Mouse (Mus musculus) stomach, postnatal 0 days (tissue): ENCODE results near the gene Oaz1. TPM values are rescaled to one million over a fixed set of nuclear protein-coding genes. Genes with fewer than 3 reads are reported as not detected.

Source experiments
- ATAC-seq: fragments of 200-750 bp; cut with Nextera tagmentation; 2 replicates; pipeline ENCODE4 v1.8.0; 2017; ENCODE audit not compliant: low FRiP score, low TSS enrichment
- DNase-seq: peaks from one replicate; pipeline ENCODE4 v3.0.0-alpha.2; 2016; ENCODE audit warnings: low spot score
- H3K27ac ChIP-seq: fragments of 300-500 bp; sonication (generic); replicated peaks from 2 replicates; pipeline ENCODE4 v1.5.1; 2014; ENCODE audit warnings: mild to moderate bottlenecking, control low read depth
- H3K27me3 ChIP-seq: fragments of 300-500 bp; sonication (generic); 2 replicates; pipeline ENCODE4 v1.6.1; 2014; ENCODE audit warnings: low read length; ENCODE audit not compliant: control insufficient read depth, insufficient read depth
- H3K36me3 ChIP-seq: fragments of 300-500 bp; sonication (generic); 2 replicates; pipeline ENCODE4 v1.6.1; 2014; ENCODE audit warnings: low read length, mixed read lengths; ENCODE audit not compliant: control insufficient read depth, insufficient read depth
- H3K4me1 ChIP-seq: fragments of 300-500 bp; sonication (generic); replicated peaks from 2 replicates; pipeline ENCODE4 v1.6.1; 2014; ENCODE audit warnings: antibody characterized with exemption; ENCODE audit not compliant: control insufficient read depth, insufficient read depth
- H3K4me2 ChIP-seq: fragments of 300-500 bp; sonication (generic); replicated peaks from 2 replicates; pipeline ENCODE4 v1.6.1; 2014; ENCODE audit warnings: low read depth, mild to moderate bottlenecking, control low read depth, moderate library complexity
- H3K4me3 ChIP-seq: fragments of 300-500 bp; sonication (generic); 2 replicates; pipeline ENCODE4 v1.5.1; 2014; ENCODE audit warnings: low read depth, low read length, control low read depth
- H3K9ac ChIP-seq: fragments of 300-500 bp; sonication (generic); 2 replicates; pipeline ENCODE4 v1.6.1; 2014; ENCODE audit warnings: mild to moderate bottlenecking, low read length, control low read depth, mixed read lengths
- H3K9me3 ChIP-seq: fragments of 300-500 bp; sonication (generic); 2 replicates; pipeline ENCODE4 v1.6.1; 2016; ENCODE audit warnings: low read length; ENCODE audit not compliant: control insufficient read depth
- CTCF ChIP-seq: IDR thresholded peaks from 2 replicates; pipeline ENCODE4 v1.5.1; 2016; ENCODE audit warnings: antibody characterized with exemption, low read depth, mild to moderate bottlenecking, moderate library complexity
- EP300 ChIP-seq: optimal IDR thresholded peaks from 2 replicates; pipeline ENCODE3; 2016; ENCODE audit warnings: antibody characterized with exemption
- WGBS: fragments of 180-500 bp; shearing (Covaris S2); extraction: QIAGEN DNeasy Blood & Tissue Kit; methylation state at CpG from one replicate; pipeline ENCODE4 v1.1.7; 2014; 5-methylcytosine and 5-hydroxymethylcytosine counted together
- polyA plus RNA-seq: library from polyadenylated mRNA; unstranded; fragments of >200 nt; fragmentation: Nextera tagmentation; extraction: Ambion mirVana; gene quantifications from 2 replicates; pipeline ENCODE4 v1.2.1, GENCODE M21; 2015

Gene Oaz1
- polyA plus RNA-seq, 1 experiment from 2014 or later = 1,070 TPM

DNA sequence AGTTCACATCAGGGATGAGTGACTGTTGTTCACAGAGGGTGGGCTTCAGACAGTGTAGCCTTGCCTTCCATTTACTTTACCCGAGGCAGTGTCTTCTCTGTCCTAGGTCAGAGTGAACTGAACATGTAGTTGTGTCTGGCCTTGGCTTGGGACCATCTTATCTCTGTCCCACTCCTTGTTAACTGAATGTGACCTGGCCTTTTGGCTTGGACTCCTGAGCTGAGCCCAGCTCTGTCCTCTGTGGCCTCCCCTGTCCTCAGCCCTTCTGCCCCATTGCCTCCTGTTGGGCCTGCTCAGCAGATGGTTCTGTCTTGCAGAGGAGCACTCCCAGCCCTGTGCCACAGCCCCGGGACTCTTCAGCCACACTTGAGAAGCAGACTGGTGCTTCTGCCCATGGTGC lies 38.9 kb upstream of the Oaz1 start:
- ATAC-seq (no peak), DNase-seq (no peak)
- Histone ChIP-seq H3K4me1 (no peaks in the 10 kb centered on the region), H3K4me3 (no peak overlapping the region), H3K36me3 (peaks cover 75% of the 10 kb centered on the region), H3K4me2 (no peak overlapping the region), H3K27me3 (no peaks in the 10 kb centered on the region), H3K9me3 (no peaks in the 10 kb centered on the region), H3K27ac (no peak overlapping the region), H3K9ac (no peak overlapping the region)
- TF ChIP-seq EP300 (no peak), CTCF (no peak)
- 88% methylated on average over 2 of the region's 2 CpGs for WGBS

GRCm38 (mm10) chr10:80790761-80791404 lies 35.6 kb upstream of the Oaz1 start:
- Histone ChIP-seq H3K9me3 (no peaks in the 10 kb centered on the region), H3K36me3 (peaks cover 61% of the 10 kb centered on the region), H3K4me2 (no peak overlapping the region), H3K27ac (no peak overlapping the region), H3K27me3 (no peaks in the 10 kb centered on the region), H3K9ac (no peak overlapping the region), H3K4me3 (no peak overlapping the region), H3K4me1 (no peaks in the 10 kb centered on the region)
- ATAC-seq (no peak), DNase-seq (no peak)
- WGBS = 90% methylated on average over 19 of the region's 19 CpGs
- TF ChIP-seq EP300 (no peak), CTCF (no peak)

DNA sequence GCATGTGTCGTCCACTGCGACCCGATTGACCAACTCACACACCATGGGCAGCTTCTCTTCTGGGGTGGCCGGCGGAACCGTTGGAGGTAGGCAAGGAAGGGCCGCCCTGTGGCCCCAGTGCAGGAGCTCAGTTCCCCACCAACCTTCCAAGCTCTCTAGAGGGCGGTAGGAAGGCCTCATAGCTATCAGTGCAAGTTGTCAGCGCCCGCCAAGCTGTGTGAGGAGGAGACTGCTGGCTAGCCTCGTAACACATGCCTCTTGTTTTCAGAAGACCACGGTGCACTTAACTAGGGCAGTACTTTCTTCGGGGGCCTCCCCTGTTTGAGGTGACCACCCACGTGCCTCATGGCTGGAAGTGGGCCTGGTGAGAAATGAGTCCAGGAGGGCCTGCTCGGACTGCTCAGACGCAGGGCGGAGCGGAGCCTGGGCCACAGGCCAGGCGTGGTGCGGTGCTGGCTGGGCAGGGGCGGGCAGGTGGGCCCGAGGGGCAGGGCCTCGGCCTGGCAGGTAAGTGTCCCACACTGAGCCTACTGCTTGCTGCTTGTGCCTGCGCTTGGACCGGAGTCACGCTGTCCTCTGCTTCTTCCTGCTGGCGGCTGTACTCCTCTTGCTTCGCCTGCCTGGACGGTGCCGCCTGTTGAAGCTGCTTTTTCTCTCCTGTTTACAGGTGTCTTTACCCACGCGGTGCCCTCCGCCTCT lies 34.8 kb upstream of the Oaz1 start:
- 71% methylated on average over 30 of the region's 33 CpGs for WGBS
- no peak overlapping the region for H3K9ac ChIP-seq
- DNase-seq = no peak

GRCm38 (mm10) chr10:80792175-80793032 lies 34.1 kb upstream of the Oaz1 start:
- no peak overlapping the region for H3K27ac ChIP-seq
- peaks cover 53% of the 10 kb centered on the region for H3K36me3 ChIP-seq
- no peak overlapping the region for H3K9ac ChIP-seq
- ATAC-seq (no peak), DNase-seq (no peak)
- no peak overlapping the region for H3K4me3 ChIP-seq
- peaks cover 4% of the 10 kb centered on the region for H3K4me1 ChIP-seq
- H3K4me2 ChIP-seq = no peak overlapping the region
- H3K9me3 ChIP-seq = no peaks in the 10 kb centered on the region
- WGBS = 62% methylated on average over 38 of the region's 41 CpGs
- no peaks in the 10 kb centered on the region for H3K27me3 ChIP-seq
- TF ChIP-seq CTCF (no peak), EP300 (no peak)

More for the DNA sequence above, 34.8 kb upstream of the Oaz1 start:
- Histone ChIP-seq H3K36me3 (peaks cover 58% of the 10 kb centered on the region), H3K27ac (no peak overlapping the region), H3K27me3 (no peaks in the 10 kb centered on the region), H3K4me3 (no peak overlapping the region), H3K4me2 (no peak overlapping the region), H3K9me3 (no peaks in the 10 kb centered on the region), H3K4me1 (no peaks in the 10 kb centered on the region; the same call in 1 of the 2 replicates)
- TF ChIP-seq EP300 = no peak
- TF ChIP-seq CTCF = no peak
- no peak for ATAC-seq

DNA sequence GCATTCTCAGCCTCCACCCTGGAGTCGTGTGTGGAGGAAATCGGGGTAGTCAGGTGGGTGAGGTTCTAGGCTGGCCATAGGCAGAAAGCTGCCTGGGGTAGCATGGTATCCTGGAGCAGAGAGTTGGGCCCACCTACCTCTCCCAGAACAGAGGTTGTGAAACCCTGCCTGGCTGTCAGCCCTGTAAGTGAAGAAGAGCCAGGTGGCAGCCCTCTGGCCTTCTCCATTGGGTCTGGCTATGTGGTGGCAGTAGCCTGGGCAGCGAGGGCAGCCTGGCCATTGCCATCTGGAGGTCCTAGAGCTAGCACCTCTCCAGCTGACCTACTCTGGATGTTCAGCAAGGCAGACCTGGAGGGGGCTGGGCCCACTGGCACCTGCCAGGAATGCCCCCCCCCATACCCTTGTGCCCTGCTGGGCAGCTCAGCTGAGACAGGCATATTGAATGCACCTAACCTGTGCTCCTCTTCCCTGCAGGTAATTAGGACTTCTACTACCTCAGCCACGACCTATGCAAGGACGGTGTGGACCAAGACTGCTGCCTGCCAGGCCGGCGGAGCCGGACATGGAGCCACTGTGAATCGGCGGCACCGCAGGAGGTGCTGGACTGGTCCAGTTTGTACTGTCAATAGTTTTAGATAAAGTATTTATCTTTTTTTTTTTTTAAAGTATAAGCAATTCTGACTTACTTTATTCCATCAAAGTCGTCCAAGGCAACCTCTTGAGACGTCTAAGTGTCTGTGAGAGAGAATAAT lies 33.2 kb upstream of the Oaz1 start:
- WGBS = 84% methylated on average over 13 of the region's 13 CpGs
- H3K9ac ChIP-seq = 0 out of 2 replicates have a peak overlapping the region, but pooled peaks have one; percentile 4
- ATAC-seq = no peak
- peaks cover 45% of the 10 kb centered on the region for H3K36me3 ChIP-seq
- no peak for DNase-seq
- H3K4me2 ChIP-seq = no peak overlapping the region
- no peaks in the 10 kb centered on the region for H3K27me3 ChIP-seq
- H3K4me3 ChIP-seq = no peak overlapping the region
- H3K4me1 ChIP-seq = peaks cover 4% of the 10 kb centered on the region
- H3K27ac ChIP-seq = no peak overlapping the region
- TF ChIP-seq CTCF = no peak
- no peak for TF ChIP-seq EP300
- no peaks in the 10 kb centered on the region for H3K9me3 ChIP-seq
